Mouse (Mus musculus): ENCODE results near the gene Nsf.

GRCm38 (mm10) chr11:103951106-103951505, 2.8 kb downstream of the Nsf start:
- no peak for TF ChIP-seq ZC3H11A (IDR thresholded peaks at IDR 0.05; ENCODE audit: borderline replicate concordance, low read depth, low read length)
- no peak for TF ChIP-seq CHD2 (IDR thresholded peaks at IDR 0.05; ENCODE audit: low read depth, low read length)
- TF ChIP-seq HCFC1 (IDR thresholded peaks at IDR 0.05; ENCODE audit: borderline replicate concordance, insufficient read depth, low read length): no peak
- no peak for TF ChIP-seq ZNF384 (IDR thresholded peaks at IDR 0.05; ENCODE audit: low read depth, low read length)
- TF ChIP-seq MAFK (IDR thresholded peaks at IDR 0.05; ENCODE audit: insufficient read depth, low read depth, low read length): no peak
